Mouse (Mus musculus) heart, embryonic 12.5 days (tissue): ENCODE measurements around the gene Lysmd3. TPM values are rescaled to one million over a fixed set of nuclear protein-coding genes. Genes with fewer than 3 reads are reported as not detected.
"Not testable (repeated sequence)": the region's sequence is repeated elsewhere in the genome, so short reads cannot be mapped to it uniquely, and the experiment has no call there.

Experiments
- ATAC-seq: fragments of 200-750 bp; cut with Nextera tagmentation; 2 replicates; pipeline ENCODE4 v1.8.0; 2017; ENCODE audit warnings: moderate TSS enrichment, moderate library complexity; ENCODE audit not compliant: insufficient number of reproducible peaks, low FRiP score
- H3K27ac ChIP-seq: fragments of 300-500 bp; sonication (generic); 2 replicates; pipeline ENCODE4 v1.5.1; 2016; ENCODE audit warnings: mild to moderate bottlenecking, moderate library complexity; ENCODE audit not compliant: poor library complexity, severe bottlenecking
- H3K27me3 ChIP-seq: fragments of 300-500 bp; sonication (generic); replicated peaks from 2 replicates; pipeline ENCODE4 v1.6.1; 2016; ENCODE audit warnings: mild to moderate bottlenecking, moderate library complexity
- H3K36me3 ChIP-seq: fragments of 300-500 bp; sonication (generic); 2 replicates; pipeline ENCODE4 v1.6.1; 2016; ENCODE audit warnings: mild to moderate bottlenecking, moderate library complexity
- H3K4me1 ChIP-seq: fragments of 300-500 bp; sonication (generic); replicated peaks from 2 replicates; pipeline ENCODE4 v1.6.1; 2016; ENCODE audit warnings: mild to moderate bottlenecking
- H3K4me2 ChIP-seq: fragments of 300-500 bp; sonication (generic); 2 replicates; pipeline ENCODE4 v1.6.1; 2016; ENCODE audit warnings: mild to moderate bottlenecking, moderate library complexity
- H3K4me3 ChIP-seq: fragments of 300-500 bp; sonication (generic); 2 replicates; pipeline ENCODE4 v1.5.1; 2016; ENCODE audit warnings: mild to moderate bottlenecking
- H3K9ac ChIP-seq: fragments of 300-500 bp; sonication (generic); 2 replicates; pipeline ENCODE4 v1.6.1; 2016; ENCODE audit warnings: mild to moderate bottlenecking, moderate library complexity
- H3K9me3 ChIP-seq: fragments of 300-500 bp; sonication (generic); replicated peaks from 2 replicates; pipeline ENCODE4 v1.6.1; 2016; ENCODE audit warnings: mild to moderate bottlenecking, moderate library complexity
- WGBS: fragments of 180-500 bp; shearing (Covaris S2); methylation state at CpG from one replicate; pipeline ENCODE4 v1.1.7; 2016; 5-methylcytosine and 5-hydroxymethylcytosine counted together
- polyA plus RNA-seq: library from polyadenylated mRNA; unstranded; fragments of >200 nt; fragmentation: Nextera tagmentation; extraction: Ambion mirVana; gene quantifications from 2 replicates; pipeline ENCODE4 v1.2.1, GENCODE M21; 2016

The Lysmd3 gene
- polyA plus RNA-seq, 1 experiment from 2014 or later: 25.4 TPM

- Histone ChIP-seq H3K4me1 (peaks cover 8% of the 10 kb centered on the region), H3K27ac (no peak overlapping the region), H3K4me2 (peak overlapping the region; percentile 13; the same call in 1 of the 2 replicates), H3K9ac (no peak overlapping the region), H3K36me3 (no peaks in the 10 kb centered on the region), H3K27me3 (no peaks in the 10 kb centered on the region), H3K9me3 (no peaks in the 10 kb centered on the region; the same call in 1 of the 2 replicates), H3K4me3 (no peak overlapping the region)
- 29% methylated on average over 7 of the region's 7 CpGs for WGBS
- ATAC-seq: peak; percentile 42; the same call in 1 of the 2 replicates
Measured at GRCm38 (mm10) chr13:81642491-81643149, 14.8 kb upstream of the Lysmd3 start.

DNA sequence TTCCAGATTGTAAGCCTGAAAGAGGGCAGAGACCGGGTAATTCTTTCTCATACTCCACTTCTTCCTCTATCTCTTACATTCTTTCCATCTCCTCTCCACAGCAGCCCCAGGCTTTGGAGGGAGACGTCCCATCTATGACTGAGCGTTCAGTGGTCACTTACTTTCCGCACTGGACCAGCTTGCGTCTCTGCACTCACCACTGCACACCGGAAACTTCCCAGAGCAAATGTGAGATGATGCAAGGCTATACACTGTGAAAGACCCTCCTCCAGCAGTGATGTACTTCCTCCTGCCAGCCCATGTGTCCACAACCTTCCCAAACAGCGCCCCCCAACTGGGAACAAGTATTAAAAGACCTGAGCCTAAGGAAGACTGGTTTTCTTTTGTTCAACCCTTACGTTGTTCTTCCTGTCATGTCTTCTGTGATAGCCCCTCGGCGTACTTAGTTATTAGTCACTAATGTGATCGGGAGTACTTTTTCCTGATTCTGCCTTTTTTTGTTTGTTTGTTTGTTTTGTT is 13.4 kb upstream of the Lysmd3 start:
- H3K9ac ChIP-seq: no peak overlapping the region
- no peaks in the 10 kb centered on the region for H3K36me3 ChIP-seq
- ATAC-seq: no peak
- no peak overlapping the region for H3K4me3 ChIP-seq
- H3K27me3 ChIP-seq: no peaks in the 10 kb centered on the region
- 83% methylated on average over 11 of the region's 11 CpGs for WGBS
- H3K9me3 ChIP-seq: no peaks in the 10 kb centered on the region; the same call in 1 of the 2 replicates
- no peak overlapping the region for H3K27ac ChIP-seq
- H3K4me1 ChIP-seq: peaks cover 8% of the 10 kb centered on the region
- no peak overlapping the region for H3K4me2 ChIP-seq

- Histone ChIP-seq H3K27ac (no peak overlapping the region), H3K36me3 (no peaks in the 10 kb centered on the region), H3K27me3 (no peaks in the 10 kb centered on the region), H3K4me3 (no peak overlapping the region), H3K4me2 (no peak overlapping the region), H3K9me3 (no peaks in the 10 kb centered on the region; the same call in 1 of the 2 replicates), H3K9ac (no peak overlapping the region), H3K4me1 (peaks cover 8% of the 10 kb centered on the region)
- ATAC-seq: no peak
- 76% methylated on average over 6 of the region's 6 CpGs for WGBS
Measured at GRCm38 (mm10) chr13:81646348-81646747, 11.1 kb upstream of the Lysmd3 start.

DNA sequence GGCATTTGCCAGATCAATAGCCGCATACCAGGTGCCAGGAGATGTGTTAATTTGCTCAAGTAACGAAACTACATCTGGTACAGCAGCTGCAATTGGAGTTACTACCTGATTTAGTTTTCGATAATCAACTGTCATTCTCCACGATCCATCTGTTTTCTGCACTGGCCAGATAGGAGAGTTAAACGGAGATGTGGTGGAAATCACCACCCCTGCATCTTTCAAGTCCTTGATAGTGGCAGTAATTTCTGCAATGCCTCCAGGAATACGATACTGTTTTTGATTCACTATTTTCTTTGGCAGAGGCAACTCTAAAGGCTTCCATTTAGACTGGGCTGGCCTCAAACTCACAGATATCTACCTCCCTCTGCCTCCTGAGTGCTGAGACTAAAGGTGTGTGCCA is 7.1 kb upstream of the Lysmd3 start:
- 58% methylated on average over 5 of the region's 6 CpGs for WGBS
- ATAC-seq, H3K4me2 ChIP-seq, H3K9me3 ChIP-seq, H3K27me3 ChIP-seq, H3K9ac ChIP-seq, H3K27ac ChIP-seq, H3K4me1 ChIP-seq, H3K36me3 ChIP-seq, H3K4me3 ChIP-seq: not testable (repeated sequence)

GRCm38 (mm10) chr13:81656091-81656850 is 1.2 kb upstream of the Lysmd3 start:
- 47% methylated on average over 14 of the region's 14 CpGs for WGBS
- Histone ChIP-seq H3K9ac (no peak overlapping the region), H3K36me3 (0 out of 2 replicates have a peak, but pooled peaks cover under 1% of the 10 kb centered on the region), H3K9me3 (no peaks in the 10 kb centered on the region), H3K4me2 (peak overlapping the region; percentile 71), H3K4me1 (peaks cover 9% of the 10 kb centered on the region), H3K27me3 (no peaks in the 10 kb centered on the region), H3K27ac (no peak overlapping the region), H3K4me3 (no peak overlapping the region)
- ATAC-seq: no peak

DNA sequence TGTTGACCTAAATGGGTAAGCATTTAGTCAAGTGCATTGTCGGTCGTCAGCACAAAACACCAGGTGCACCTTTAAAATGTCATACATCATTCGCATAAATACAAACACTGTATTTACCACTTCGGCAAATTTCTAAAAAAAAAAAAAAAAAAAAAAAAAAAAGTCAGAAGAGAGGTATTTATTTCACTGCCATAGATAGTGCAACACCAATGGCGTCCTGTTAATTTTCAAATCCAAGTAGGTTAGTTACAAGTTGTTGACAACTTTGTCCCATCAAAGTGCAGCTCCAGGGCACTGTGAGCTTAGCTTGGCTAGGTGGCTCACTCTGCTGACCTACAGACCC is 484 bp upstream of the Lysmd3 start:
- no peak; the same call in 1 of the 2 replicates for ATAC-seq
- 18% methylated on average over 5 of the region's 5 CpGs for WGBS
- Histone ChIP-seq H3K4me1 (peaks cover 9% of the 10 kb centered on the region), H3K4me3 (peak overlapping the region; percentile 78), H3K27me3 (no peaks in the 10 kb centered on the region), H3K9me3 (no peaks in the 10 kb centered on the region), H3K36me3 (peaks cover 8% of the 10 kb centered on the region; the same call in 1 of the 2 replicates), H3K4me2 (peak overlapping the region; percentile 71), H3K9ac (peak overlapping the region; percentile 86), H3K27ac (peak overlapping the region; percentile 84)

DNA sequence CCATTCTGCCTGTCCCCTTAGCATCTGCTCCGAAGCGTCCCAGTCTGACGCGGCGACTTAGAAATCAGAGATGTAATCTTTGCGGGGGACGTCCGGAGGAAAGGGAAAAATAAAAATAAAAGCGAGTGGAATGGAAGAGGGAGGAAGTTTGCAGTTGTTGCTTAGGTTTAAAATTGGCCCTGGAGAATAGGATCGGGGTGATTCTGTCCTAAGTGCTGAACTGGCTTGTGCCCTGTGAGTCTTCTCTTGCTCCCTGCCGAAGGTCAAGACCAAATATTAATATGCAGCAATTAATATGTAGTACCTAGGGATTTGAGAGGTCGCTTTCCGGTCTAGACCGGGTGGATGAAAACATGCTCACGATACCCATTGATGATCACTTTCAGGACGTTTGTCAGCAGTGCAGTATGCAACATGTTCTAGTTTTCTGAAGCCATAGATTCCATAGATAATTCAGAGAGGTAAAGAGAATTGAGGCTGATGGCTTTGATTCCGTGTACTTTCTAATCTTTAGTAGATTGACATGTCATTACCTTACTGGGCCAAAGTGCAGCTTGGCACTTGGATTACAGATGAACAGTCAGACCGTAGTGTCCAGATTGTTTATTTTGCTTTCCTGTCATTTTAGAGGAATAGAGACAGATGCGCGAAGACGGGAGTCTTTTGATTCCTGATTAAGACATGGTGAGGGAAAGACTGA is 740 bp downstream of the Lysmd3 start:
- Histone ChIP-seq H3K9me3 (no peaks in the 10 kb centered on the region), H3K9ac (peak overlapping the region; percentile 86), H3K4me1 (peaks cover 9% of the 10 kb centered on the region), H3K27me3 (no peaks in the 10 kb centered on the region), H3K36me3 (peaks cover 8% of the 10 kb centered on the region; the same call in 1 of the 2 replicates), H3K4me3 (peak overlapping the region; percentile 78), H3K4me2 (peak overlapping the region; percentile 71), H3K27ac (peak overlapping the region; percentile 84)
- 7% methylated on average over 21 of the region's 21 CpGs for WGBS
- no peak for ATAC-seq

GRCm38 (mm10) chr13:81663566-81664330 is 6.3 kb downstream of the Lysmd3 start:
- Histone ChIP-seq H3K27me3 (no peaks in the 10 kb centered on the region), H3K27ac (no peak overlapping the region), H3K4me1 (peaks cover 13% of the 10 kb centered on the region), H3K36me3 (peaks cover 46% of the 10 kb centered on the region), H3K9ac (no peak overlapping the region), H3K9me3 (no peaks in the 10 kb centered on the region), H3K4me3 (no peak overlapping the region), H3K4me2 (no peak overlapping the region)
- 84% methylated on average over 12 of the region's 12 CpGs for WGBS
- ATAC-seq: no peak

DNA sequence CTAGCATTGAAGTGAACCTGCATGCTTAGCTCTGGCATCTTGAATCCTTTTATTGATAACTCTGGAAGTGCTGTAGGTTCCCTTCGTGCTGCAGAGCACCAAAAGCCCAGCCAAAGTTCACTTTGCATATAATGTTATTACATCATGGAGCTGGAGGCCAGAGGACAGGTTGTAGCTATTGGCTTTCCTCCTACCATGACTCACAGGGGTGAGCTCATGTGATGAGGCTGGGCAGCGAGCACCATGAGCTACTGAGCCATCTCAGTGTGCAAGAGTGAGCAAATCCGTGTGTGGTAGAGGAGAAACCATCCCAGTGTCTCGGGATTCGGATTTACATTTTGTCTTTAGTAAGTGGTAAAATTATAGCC is 6.9 kb downstream of the Lysmd3 start:
- Histone ChIP-seq H3K4me1 (peaks cover 10% of the 10 kb centered on the region; the same call in 1 of the 2 replicates), H3K27me3 (no peaks in the 10 kb centered on the region), H3K4me2 (no peak overlapping the region), H3K36me3 (peaks cover 51% of the 10 kb centered on the region), H3K9me3 (no peaks in the 10 kb centered on the region), H3K27ac (no peak overlapping the region), H3K4me3 (no peak overlapping the region), H3K9ac (no peak overlapping the region)
- no peak for ATAC-seq
- 83% methylated on average over 5 of the region's 5 CpGs for WGBS

DNA sequence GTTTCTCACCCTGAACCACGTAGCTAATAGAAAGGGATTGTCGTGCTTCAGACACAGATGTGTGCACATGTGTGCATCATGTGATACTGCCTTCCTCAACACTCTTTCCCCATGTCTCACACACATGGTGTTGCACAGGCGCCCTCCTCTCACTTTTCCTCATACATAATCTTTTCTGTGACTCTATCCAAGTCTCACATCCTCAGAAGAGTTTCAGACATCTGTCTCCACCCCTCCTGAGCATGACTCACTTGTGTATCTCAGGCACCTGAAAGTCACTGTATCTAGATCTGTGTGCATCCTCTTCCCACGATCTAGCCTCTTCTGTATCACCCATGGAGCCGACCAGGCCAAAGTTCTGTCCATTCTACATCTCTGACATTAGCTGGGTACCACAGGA is 10.2 kb downstream of the Lysmd3 start:
- H3K4me3 ChIP-seq: no peak overlapping the region
- peaks cover 5% of the 10 kb centered on the region; the same call in 1 of the 2 replicates for H3K4me1 ChIP-seq
- no peaks in the 10 kb centered on the region for H3K9me3 ChIP-seq
- no peak overlapping the region for H3K9ac ChIP-seq
- 87% methylated on average over 5 of the region's 5 CpGs for WGBS
- H3K27ac ChIP-seq: no peak overlapping the region
- H3K4me2 ChIP-seq: no peak overlapping the region
- ATAC-seq: no peak
- no peaks in the 10 kb centered on the region for H3K27me3 ChIP-seq
- H3K36me3 ChIP-seq: peaks cover 49% of the 10 kb centered on the region
